Mouse (Mus musculus) olfactory bulb, adult 2 months (tissue): ENCODE data around the gene Gm28308.

Experiments used
- CTCF ChIP-seq: fragments of 200-500 bp; IDR thresholded peaks from 2 replicates; pipeline ENCODE4 v1.5.1; 2012; ENCODE audit warnings: low read depth, mild to moderate bottlenecking, low read length, moderate library complexity; ENCODE audit not compliant: insufficient read depth
- POLR2A ChIP-seq: fragments of 200-500 bp; IDR thresholded peaks from 2 replicates; pipeline ENCODE4 v1.6.1; 2012; ENCODE audit warnings: mild to moderate bottlenecking, low read depth, low read length, moderate library complexity; ENCODE audit not compliant: insufficient read depth

GRCm38 (mm10) chr6:52259811-52260261, 46.7 kb upstream of the Gm28308 start:
- no peak for TF ChIP-seq CTCF
- no peak for TF ChIP-seq POLR2A
